In the genomic region with DNA sequence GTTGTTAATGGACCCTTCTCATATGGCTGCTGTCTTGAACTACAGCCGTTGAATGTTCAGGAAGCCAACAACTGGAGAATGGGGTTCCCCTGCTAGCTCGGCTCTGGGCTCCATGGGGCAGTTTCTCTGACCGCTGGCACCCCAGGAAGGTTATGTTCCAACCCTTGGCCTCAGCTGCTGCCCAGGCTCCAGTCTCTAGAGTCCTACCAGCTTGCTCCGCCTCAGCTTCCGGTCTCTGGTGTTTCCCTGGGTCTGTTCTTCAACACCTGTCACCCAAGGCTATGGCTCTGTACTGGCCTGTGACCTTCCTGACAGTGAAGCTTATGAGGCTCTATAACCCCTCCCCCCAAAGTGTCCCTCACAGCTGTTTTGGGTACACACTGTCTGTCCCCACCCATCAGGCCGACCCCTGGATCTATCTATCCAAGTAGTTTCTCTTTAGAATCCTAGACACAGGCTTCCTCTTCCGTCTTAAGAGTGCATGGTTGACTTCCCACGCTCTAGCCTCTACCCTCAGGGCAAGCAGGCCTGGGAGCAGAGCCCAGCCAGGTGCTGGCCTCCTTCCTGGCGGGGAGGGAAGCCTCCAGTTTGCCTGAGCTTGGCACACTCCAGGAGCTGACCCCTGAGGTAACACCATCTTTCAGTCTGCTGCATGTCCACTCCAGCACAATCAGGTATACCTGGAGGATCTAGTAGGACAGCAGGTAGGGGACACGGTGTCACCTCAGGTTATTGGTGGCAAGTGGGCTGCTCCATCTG, we compare ENCODE assay signal across 17 mouse cellular contexts. TPM values are rescaled to one million over a fixed set of nuclear protein-coding genes. Genes with fewer than 3 reads are reported as not detected.
A peak's percentile ranks its signal among the peaks of the same experiment; 100 is the strongest.
DNase-seq lines count a peak whose midpoint lies in the region; ATAC-seq lines count a peak whose summit lies in the region.
"Had no signal": no experiment of that assay in that cellular context is flagged by ENCODE, and none has a peak within 500 bp of the region (broad histone marks: within the 10 kb centered on the region; RNA-seq: fewer than 3 reads in every experiment).

No protein-coding gene starts in this region.

- no peak for DNase-seq in liver, embryonic 13.5 days
- DNase-seq in liver, embryonic 11.5 days (ENCODE audit: low spot score): no peak
- peak; percentile 76 for DNase-seq in kidney, adult 8-10 months
- DNase-seq in kidney, postnatal 36 days: peak; percentile 74 to 78
- no peak for DNase-seq in lung, postnatal 14 days

- no peak overlapping the region for H3K4me3 ChIP-seq in liver, embryonic 13.5 days (replicated peaks)
- no peak overlapping the region for H3K4me3 ChIP-seq in liver, embryonic 11.5 days (ENCODE audit: low read depth, low read length)
- H3K4me3 ChIP-seq in brown adipose tissue, adult 24 weeks (ENCODE audit: insufficient read depth, low read depth, low read length): no peak overlapping the region
- H3K4me3 ChIP-seq: heart, embryonic 12.5 days; limb, embryonic 13.5 days; neural tube, embryonic 13.5 days had no signal

- H3K4me1 ChIP-seq in liver, embryonic 13.5 days (replicated peaks): 0 out of 2 replicates have a peak, but pooled peaks cover 2% of the 10 kb centered on the region
- no peaks in the 10 kb centered on the region for H3K4me1 ChIP-seq in liver, embryonic 11.5 days (replicated peaks; ENCODE audit: control insufficient read depth, insufficient read depth, low read length)
- no peaks in the 10 kb centered on the region; the same call in 1 of the 2 replicates for H3K4me1 ChIP-seq in brown adipose tissue, adult 24 weeks (ENCODE audit: control insufficient read depth, insufficient read depth, insufficient read length, low read length)
- H3K4me1 ChIP-seq: heart, embryonic 12.5 days; limb, embryonic 13.5 days; neural tube, embryonic 13.5 days had no signal

- peak; percentile 28; the same call in 1 of the 2 replicates for ATAC-seq in liver, embryonic 13.5 days (ENCODE audit: low read depth)
- ATAC-seq in liver, embryonic 11.5 days (replicated peaks; ENCODE audit: low FRiP score): no peak; the same call in 1 of the 2 replicates
- no peak for ATAC-seq in granulocyte monocyte progenitor cell, adult 5-6 weeks (replicated peaks; ENCODE audit: poor library complexity, severe bottlenecking)

- no peaks in the 10 kb centered on the region for H3K9me3 ChIP-seq in liver, embryonic 13.5 days (replicated peaks)
- no peaks in the 10 kb centered on the region for H3K9me3 ChIP-seq in liver, embryonic 11.5 days (ENCODE audit: control insufficient read depth, low read length)
- H3K9me3 ChIP-seq: heart, embryonic 12.5 days; limb, embryonic 13.5 days; neural tube, embryonic 13.5 days had no signal

- no peaks in the 10 kb centered on the region for H3K27me3 ChIP-seq in liver, embryonic 13.5 days
- no peaks in the 10 kb centered on the region for H3K27me3 ChIP-seq in liver, embryonic 11.5 days (replicated peaks; ENCODE audit: control insufficient read depth, insufficient read depth, low read length)
- H3K27me3 ChIP-seq: heart, embryonic 12.5 days; limb, embryonic 13.5 days; neural tube, embryonic 13.5 days; Patski had no signal

- H3K4me2 ChIP-seq in liver, embryonic 13.5 days: no peak overlapping the region
- no peak overlapping the region for H3K4me2 ChIP-seq in liver, embryonic 11.5 days
- H3K4me2 ChIP-seq: heart, embryonic 12.5 days; limb, embryonic 13.5 days; lung, embryonic 14.5 days; neural tube, embryonic 13.5 days had no signal

- peaks cover 39% of the 10 kb centered on the region for H3K36me3 ChIP-seq in liver, embryonic 13.5 days
- peaks cover 8% of the 10 kb centered on the region; the same call in 1 of the 2 replicates for H3K36me3 ChIP-seq in liver, embryonic 11.5 days (ENCODE audit: control insufficient read depth, insufficient read depth, low read length)

- 84% methylated on average over 10 of the region's 10 CpGs for WGBS in liver, embryonic 13.5 days (ENCODE audit: insufficient replicate concordance)
- 88% methylated on average over 10 of the region's 10 CpGs for WGBS in liver, embryonic 11.5 days

- H3K9ac ChIP-seq in liver, embryonic 13.5 days: no peak overlapping the region
- no peak overlapping the region for H3K9ac ChIP-seq in liver, embryonic 11.5 days (ENCODE audit: low read depth, low read length)
- H3K9ac ChIP-seq: heart, embryonic 12.5 days; limb, embryonic 13.5 days; lung, embryonic 14.5 days; neural tube, embryonic 13.5 days had no signal

- H3K27ac ChIP-seq in liver, embryonic 13.5 days: no peak overlapping the region
- H3K27ac ChIP-seq in liver, embryonic 11.5 days (ENCODE audit: low read depth, low read length): no peak overlapping the region
- H3K27ac ChIP-seq in brown adipose tissue, adult 24 weeks (replicated peaks; ENCODE audit: low read depth, low read length): peak overlapping the region; percentile 23
- H3K27ac ChIP-seq: limb, embryonic 13.5 days; neural tube, embryonic 13.5 days had no signal

RNA-seq across cellular contexts. Expression of a gene that starts 6.1 kb away (rescaled TPM):
- 3.6 and 4.7 TPM in 2 replicates for polyA plus RNA-seq in liver, embryonic 13.5 days (2015; fragmentation: Nextera tagmentation; extraction: Ambion mirVana)
- polyA plus RNA-seq in liver, embryonic 11.5 days (2014; fragmentation: Nextera tagmentation; extraction: Ambion mirVana): 9.5 and 11.0 TPM in 2 replicates
- 1.2 and 1.7 TPM in 2 replicates for polyA plus RNA-seq in brown adipose tissue, adult 24 weeks (2012; ENCODE audit: insufficient read depth, insufficient read length, missing spikeins)
- total RNA-seq in granulocyte monocyte progenitor cell, adult 5-6 weeks (2014; fragmentation: Nextera tagmentation): 4.4 and 7.4 TPM in 2 replicates
- total RNA-seq in granulocyte monocyte progenitor cell, adult 5-6 weeks (2017): 2.8 and 4.1 TPM in 2 replicates

RNA-seq across cellular contexts. Expression of a gene that starts 9.9 kb away (rescaled TPM):
- polyA plus RNA-seq in liver, embryonic 13.5 days (2015; fragmentation: Nextera tagmentation; extraction: Ambion mirVana): 18.6 and 21.7 TPM in 2 replicates
- polyA plus RNA-seq in liver, embryonic 11.5 days (2014; fragmentation: Nextera tagmentation; extraction: Ambion mirVana): 28.6 and 30.6 TPM in 2 replicates
- polyA plus RNA-seq in brown adipose tissue, adult 24 weeks (2012; ENCODE audit: insufficient read depth, insufficient read length, missing spikeins): 11.2 and 13.3 TPM in 2 replicates
- 31.1 and 47.6 TPM in 2 replicates for total RNA-seq in granulocyte monocyte progenitor cell, adult 5-6 weeks (2014; fragmentation: Nextera tagmentation)
- total RNA-seq in granulocyte monocyte progenitor cell, adult 5-6 weeks (2017): 16.4 and 24.2 TPM in 2 replicates

RNA-seq across cellular contexts. Expression of a gene that starts 11.7 kb away (rescaled TPM):
- polyA plus RNA-seq in liver, embryonic 13.5 days (2015; fragmentation: Nextera tagmentation; extraction: Ambion mirVana): 39.6 and 40.2 TPM in 2 replicates
- polyA plus RNA-seq in liver, embryonic 11.5 days (2014; fragmentation: Nextera tagmentation; extraction: Ambion mirVana): 58.8 and 61.2 TPM in 2 replicates
- polyA plus RNA-seq in brown adipose tissue, adult 24 weeks (2012; ENCODE audit: insufficient read depth, insufficient read length, missing spikeins): 82.7 and 96.9 TPM in 2 replicates
- 26.4 and 40.6 TPM in 2 replicates for total RNA-seq in granulocyte monocyte progenitor cell, adult 5-6 weeks (2014; fragmentation: Nextera tagmentation)
- 21.2 and 26.2 TPM in 2 replicates for total RNA-seq in granulocyte monocyte progenitor cell, adult 5-6 weeks (2017)

RNA-seq across cellular contexts. Expression of a gene that starts 14.2 kb away (rescaled TPM):
- polyA plus RNA-seq in liver, embryonic 13.5 days (2015; fragmentation: Nextera tagmentation; extraction: Ambion mirVana): not detected in 2 replicates
- polyA plus RNA-seq in liver, embryonic 11.5 days (2014; fragmentation: Nextera tagmentation; extraction: Ambion mirVana): not detected in 2 replicates
- not detected in 2 replicates for polyA plus RNA-seq in brown adipose tissue, adult 24 weeks (2012; ENCODE audit: insufficient read depth, insufficient read length, missing spikeins)
- total RNA-seq in granulocyte monocyte progenitor cell, adult 5-6 weeks (2014; fragmentation: Nextera tagmentation): not detected in 2 replicates
- total RNA-seq in granulocyte monocyte progenitor cell, adult 5-6 weeks (2017): not detected in 2 replicates
- total RNA-seq: gastrocnemius, postnatal 36 days; layer of hippocampus, postnatal 14 days; left cerebral cortex, postnatal 10 days had no signal
- polyA plus RNA-seq: activated CD4-positive, CD25-positive, alpha-beta regulatory T cell, adult 4 months; forebrain, embryonic 14.5 days; heart, embryonic 12.5 days; lung, embryonic 14.5 days; neural tube, embryonic 13.5 days had no signal

RNA-seq across cellular contexts. Expression of a gene that starts 28.9 kb away (rescaled TPM):
- polyA plus RNA-seq in liver, embryonic 13.5 days (2015; fragmentation: Nextera tagmentation; extraction: Ambion mirVana): 6.0 and 6.5 TPM in 2 replicates
- polyA plus RNA-seq in liver, embryonic 11.5 days (2014; fragmentation: Nextera tagmentation; extraction: Ambion mirVana): 14.2 TPM in 2 replicates
- 18.3 and 19.4 TPM in 2 replicates for polyA plus RNA-seq in brown adipose tissue, adult 24 weeks (2012; ENCODE audit: insufficient read depth, insufficient read length, missing spikeins)
- 27.5 and 28.0 TPM in 2 replicates for total RNA-seq in granulocyte monocyte progenitor cell, adult 5-6 weeks (2014; fragmentation: Nextera tagmentation)
- 28.7 and 30.5 TPM in 2 replicates for total RNA-seq in granulocyte monocyte progenitor cell, adult 5-6 weeks (2017)

Comparison
In these comparisons a context has a peak if more than half of its experiments do, and no peak if none do; other contexts are left out.
1. DNase-seq: peak in kidney, adult 8-10 months (2 of 2) and kidney, postnatal 36 days (2 of 2); none in liver, embryonic 13.5 days (single experiment), liver, embryonic 11.5 days (single experiment) and lung, postnatal 14 days (single experiment).